In genomic region chr11:72455694-72456093, GRCm38 (mm10) we compare ENCODE assay signal across 11 mouse cellular contexts. TPM values are rescaled to one million over a fixed set of nuclear protein-coding genes. Genes with fewer than 3 reads are reported as not detected.
DNase-seq lines count a peak whose midpoint lies in the region; ATAC-seq lines count a peak whose summit lies in the region.
"Had no signal": no experiment of that assay in that cellular context is flagged by ENCODE, and none has a peak within 500 bp of the region (broad histone marks: within the 10 kb centered on the region; RNA-seq: fewer than 3 reads in every experiment).

No protein-coding gene starts in this region.

- 35% methylated on average over 5 of the region's 5 CpGs for whole genome bisulfite sequencing in embryonic facial prominence, embryonic 10.5 days
- WGBS in hindbrain, embryonic 16.5 days: 26% methylated on average over 5 of the region's 5 CpGs
- WGBS in neural tube, embryonic 13.5 days: 29% methylated on average over 5 of the region's 5 CpGs

- ATAC-seq in hindbrain, embryonic 16.5 days: peak; percentile 79
- ATAC-seq in neural tube, embryonic 13.5 days (ENCODE audit: low read depth): peak; percentile 33
- ATAC-seq in megakaryocyte progenitor cell, adult 5-6 weeks (replicated peaks; ENCODE audit: poor library complexity): no peak
- ATAC-seq: lung, postnatal 0 days had no signal

- peaks cover 46% of the 10 kb centered on the region for H3K4me1 ChIP-seq in embryonic facial prominence, embryonic 10.5 days
- H3K4me1 ChIP-seq in hindbrain, embryonic 16.5 days (ENCODE audit: control insufficient read depth, insufficient read depth, low read depth, low read length): no peaks in the 10 kb centered on the region; the same call in 1 of the 2 replicates
- peaks cover 21% of the 10 kb centered on the region for H3K4me1 ChIP-seq in neural tube, embryonic 13.5 days (replicated peaks)

- H3K9ac ChIP-seq in hindbrain, embryonic 16.5 days (ENCODE audit: low read depth, low read length): no peak overlapping the region; the same call in 1 of the 2 replicates
- peak overlapping the region; percentile 43; the same call in 1 of the 2 replicates for H3K9ac ChIP-seq in neural tube, embryonic 13.5 days

- H3K27me3 ChIP-seq in embryonic facial prominence, embryonic 10.5 days (replicated peaks; ENCODE audit: low read depth, poor library complexity, severe bottlenecking): no peaks in the 10 kb centered on the region
- no peaks in the 10 kb centered on the region for H3K27me3 ChIP-seq in hindbrain, embryonic 16.5 days (replicated peaks; ENCODE audit: control insufficient read depth, insufficient read depth, low read length)
- no peaks in the 10 kb centered on the region for H3K27me3 ChIP-seq in neural tube, embryonic 13.5 days

- DNase-seq in lung, postnatal 36 days: peak; percentile 27
- DNase-seq in lung, postnatal 4 days: no peak
- no peak for DNase-seq in embryonic facial prominence, embryonic 10.5 days (ENCODE audit: low spot score)
- DNase-seq in gastrocnemius, adult 18-20 months (ENCODE audit: low spot score): no peak
- DNase-seq in liver: no peak

- peak overlapping the region; percentile 84 for H3K27ac ChIP-seq in embryonic facial prominence, embryonic 10.5 days (replicated peaks)
- H3K27ac ChIP-seq in hindbrain, embryonic 16.5 days (ENCODE audit: low read depth, low read length): peak overlapping the region; percentile 34; the same call in 1 of the 2 replicates
- H3K27ac ChIP-seq in neural tube, embryonic 13.5 days (replicated peaks): peak overlapping the region; percentile 49
- H3K27ac ChIP-seq: kidney, postnatal 0 days had no signal

- H3K36me3 ChIP-seq in embryonic facial prominence, embryonic 10.5 days (replicated peaks): peaks cover 33% of the 10 kb centered on the region
- H3K36me3 ChIP-seq in hindbrain, embryonic 16.5 days (ENCODE audit: control insufficient read depth, insufficient read depth, low read length): peaks cover 30% of the 10 kb centered on the region
- H3K36me3 ChIP-seq in neural tube, embryonic 13.5 days: peaks cover 86% of the 10 kb centered on the region

- no peak overlapping the region for H3K4me3 ChIP-seq in embryonic facial prominence, embryonic 10.5 days
- H3K4me3 ChIP-seq in hindbrain, embryonic 16.5 days (ENCODE audit: low read length): no peak overlapping the region
- no peak overlapping the region for H3K4me3 ChIP-seq in neural tube, embryonic 13.5 days

- no peak overlapping the region for H3K4me2 ChIP-seq in hindbrain, embryonic 16.5 days (ENCODE audit: low read length)
- H3K4me2 ChIP-seq in neural tube, embryonic 13.5 days: no peak overlapping the region

- H3K9me3 ChIP-seq in embryonic facial prominence, embryonic 10.5 days: no peaks in the 10 kb centered on the region
- H3K9me3 ChIP-seq in hindbrain, embryonic 16.5 days (ENCODE audit: control insufficient read depth, low read length): no peaks in the 10 kb centered on the region
- no peaks in the 10 kb centered on the region for H3K9me3 ChIP-seq in neural tube, embryonic 13.5 days
- H3K9me3 ChIP-seq: G1E had no signal

RNA-seq across cellular contexts. Expression of gene Mybbp1a, which starts 14.5 kb away (rescaled TPM):
- 257 and 263 TPM in 2 replicates for polyA plus RNA-seq in embryonic facial prominence, embryonic 10.5 days (2016; fragmentation: Nextera tagmentation; extraction: Ambion mirVana)
- 54.2 and 63.0 TPM in 2 replicates for polyA plus RNA-seq in hindbrain, embryonic 16.5 days (2015; fragmentation: Nextera tagmentation; extraction: Ambion mirVana)
- polyA plus RNA-seq in neural tube, embryonic 13.5 days (2015; fragmentation: Nextera tagmentation; extraction: Ambion mirVana): 69.6 and 80.7 TPM in 2 replicates
- 10 to 100 TPM; 54.7 to 63.3 TPM for total RNA-seq in gastrocnemius, adult 18-20 months (2021)
- total RNA-seq in megakaryocyte progenitor cell, adult 5-6 weeks (2015): 255 and 264 TPM in 2 replicates
- 148 and 164 TPM in 2 replicates for total RNA-seq in megakaryocyte progenitor cell, adult 5-6 weeks (2017)

RNA-seq across cellular contexts. Expression of gene Ggt6, which starts 20.4 kb away (rescaled TPM):
- polyA plus RNA-seq in embryonic facial prominence, embryonic 10.5 days (2016; fragmentation: Nextera tagmentation; extraction: Ambion mirVana): 0.10 TPM in 1 of 2 replicates, not detected in the other
- polyA plus RNA-seq in hindbrain, embryonic 16.5 days (2015; fragmentation: Nextera tagmentation; extraction: Ambion mirVana): not detected in 2 replicates
- not detected in 2 replicates for polyA plus RNA-seq in neural tube, embryonic 13.5 days (2015; fragmentation: Nextera tagmentation; extraction: Ambion mirVana)
- 1 to 10 TPM; 2.1 to 2.3 TPM for total RNA-seq in gastrocnemius, adult 18-20 months (2021)
- not detected in 2 replicates for total RNA-seq in megakaryocyte progenitor cell, adult 5-6 weeks (2015)
- not detected in 2 replicates for total RNA-seq in megakaryocyte progenitor cell, adult 5-6 weeks (2017)
- polyA plus RNA-seq: G1E had no signal

RNA-seq across cellular contexts. Expression of gene Spns2, which starts 34.0 kb away (rescaled TPM):
- polyA plus RNA-seq in embryonic facial prominence, embryonic 10.5 days (2016; fragmentation: Nextera tagmentation; extraction: Ambion mirVana): 3.3 TPM in 2 replicates
- 6.0 and 8.2 TPM in 2 replicates for polyA plus RNA-seq in hindbrain, embryonic 16.5 days (2015; fragmentation: Nextera tagmentation; extraction: Ambion mirVana)
- polyA plus RNA-seq in neural tube, embryonic 13.5 days (2015; fragmentation: Nextera tagmentation; extraction: Ambion mirVana): 9.1 and 10.8 TPM in 2 replicates
- total RNA-seq in gastrocnemius, adult 18-20 months (2021): 10 to 100 TPM; 26.5 to 42.7 TPM
- total RNA-seq in megakaryocyte progenitor cell, adult 5-6 weeks (2015): 18.0 and 25.8 TPM in 2 replicates
- total RNA-seq in megakaryocyte progenitor cell, adult 5-6 weeks (2017): 8.8 and 13.0 TPM in 2 replicates

RNA-seq across cellular contexts. Expression of gene Smtnl2, which starts 44.2 kb away (rescaled TPM):
- 16.4 and 16.6 TPM in 2 replicates for polyA plus RNA-seq in embryonic facial prominence, embryonic 10.5 days (2016; fragmentation: Nextera tagmentation; extraction: Ambion mirVana)
- polyA plus RNA-seq in hindbrain, embryonic 16.5 days (2015; fragmentation: Nextera tagmentation; extraction: Ambion mirVana): 12.3 and 12.4 TPM in 2 replicates
- polyA plus RNA-seq in neural tube, embryonic 13.5 days (2015; fragmentation: Nextera tagmentation; extraction: Ambion mirVana): 8.9 and 10.5 TPM in 2 replicates
- total RNA-seq in gastrocnemius, adult 18-20 months (2021): 100 to 1,000 TPM; 311 to 327 TPM
- total RNA-seq in megakaryocyte progenitor cell, adult 5-6 weeks (2015): not detected in 2 replicates
- 0.14 TPM in 1 of 2 replicates, not detected in the other for total RNA-seq in megakaryocyte progenitor cell, adult 5-6 weeks (2017)
- polyA plus RNA-seq: G1E had no signal

Comparison
In these comparisons a context has a peak if more than half of its experiments do, and no peak if none do; other contexts are left out.
1. H3K27ac ChIP-seq: peak in every context shown above with its lines; median percentile 84 in embryonic facial prominence, embryonic 10.5 days; 49 in neural tube, embryonic 13.5 days; 34 in hindbrain, embryonic 16.5 days.